Mouse (Mus musculus): ENCODE results near the gene Endod1. TPM values are rescaled to one million over a fixed set of nuclear protein-coding genes. Genes with fewer than 3 reads are reported as not detected.

Gene Endod1
- polyA plus RNA-seq, 1 experiment = 35.0 TPM

DNA sequence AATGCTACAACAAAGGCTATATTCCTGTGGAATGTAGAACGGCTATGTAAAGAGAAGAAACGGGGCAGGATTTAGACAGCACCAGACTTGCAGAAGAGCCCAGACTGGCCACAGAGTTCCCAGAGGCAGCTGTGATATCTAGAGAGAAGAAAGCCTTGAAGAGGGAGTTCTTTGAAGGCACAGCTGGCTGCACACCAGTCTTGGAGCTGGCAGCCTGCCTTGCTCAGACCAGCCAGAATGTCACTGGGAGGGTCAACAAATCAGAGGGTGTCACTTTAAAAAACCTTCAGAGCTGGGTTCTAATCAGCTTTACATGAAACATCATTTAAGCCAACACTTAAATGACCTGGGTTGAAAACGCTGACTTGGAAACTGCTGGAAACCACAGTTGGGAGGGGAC lies 42.6 kb downstream of the Endod1 start:
- Histone ChIP-seq H3K4me1 (ENCODE audit: control insufficient read depth, insufficient read depth, insufficient read length) (no peaks in the 10 kb centered on the region), H3K27ac (ENCODE audit: insufficient read depth, low read length) (no peak overlapping the region), H3K36me3 (ENCODE audit: control insufficient read depth, insufficient read depth, low read length) (no peaks in the 10 kb centered on the region; the same call in 1 of the 2 replicates), H3K4me3 (ENCODE audit: extremely low read depth, insufficient read depth, insufficient read length) (no peak overlapping the region), H3K27me3 (ENCODE audit: control insufficient read depth, insufficient read depth, low read length) (no peaks in the 10 kb centered on the region)
- DNase-seq (ENCODE audit: low read depth in 1 of 2, low spot score in 2 of 2) = no peak
- TF ChIP-seq CTCF (IDR thresholded peaks at IDR 0.05; ENCODE audit: extremely low read depth, insufficient read depth, insufficient read length, insufficient replicate concordance) = no peak
- 86% methylated on average over 3 of the region's 3 CpGs for WGBS

DNA sequence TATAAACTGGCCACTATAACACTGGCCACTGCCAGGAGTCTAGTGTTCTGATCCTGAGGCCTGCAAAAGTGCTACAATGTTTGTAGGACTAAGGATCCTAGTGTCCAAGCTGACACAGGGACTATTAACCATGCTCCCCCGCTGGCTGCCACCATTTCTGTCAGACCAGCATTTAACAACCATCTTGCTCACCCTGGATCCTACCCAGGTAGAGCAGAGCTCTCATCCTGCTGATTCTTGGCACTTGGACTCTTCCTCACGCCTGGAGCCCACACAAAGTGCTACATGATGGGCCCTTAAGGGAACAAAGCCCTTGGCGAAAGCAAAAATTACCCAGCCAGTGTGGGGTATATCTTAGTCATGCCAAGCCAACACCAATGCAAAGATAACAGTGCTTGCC lies 44.4 kb downstream of the Endod1 start:
- Histone ChIP-seq H3K27me3 (ENCODE audit: control insufficient read depth, insufficient read depth, low read length) (no peaks in the 10 kb centered on the region), H3K36me3 (ENCODE audit: control insufficient read depth, insufficient read depth, low read length) (peaks cover 2% of the 10 kb centered on the region), H3K27ac (ENCODE audit: insufficient read depth, low read length) (no peak overlapping the region), H3K4me3 (ENCODE audit: extremely low read depth, insufficient read depth, insufficient read length) (no peak overlapping the region), H3K4me1 (ENCODE audit: control insufficient read depth, insufficient read depth, insufficient read length) (no peaks in the 10 kb centered on the region)
- DNase-seq (ENCODE audit: low read depth in 1 of 2, low spot score in 2 of 2) = no peak
- TF ChIP-seq CTCF (IDR thresholded peaks at IDR 0.05; ENCODE audit: extremely low read depth, insufficient read depth, insufficient read length, insufficient replicate concordance) = no peak
- WGBS = 87% methylated on average over 3 of the region's 3 CpGs

DNA sequence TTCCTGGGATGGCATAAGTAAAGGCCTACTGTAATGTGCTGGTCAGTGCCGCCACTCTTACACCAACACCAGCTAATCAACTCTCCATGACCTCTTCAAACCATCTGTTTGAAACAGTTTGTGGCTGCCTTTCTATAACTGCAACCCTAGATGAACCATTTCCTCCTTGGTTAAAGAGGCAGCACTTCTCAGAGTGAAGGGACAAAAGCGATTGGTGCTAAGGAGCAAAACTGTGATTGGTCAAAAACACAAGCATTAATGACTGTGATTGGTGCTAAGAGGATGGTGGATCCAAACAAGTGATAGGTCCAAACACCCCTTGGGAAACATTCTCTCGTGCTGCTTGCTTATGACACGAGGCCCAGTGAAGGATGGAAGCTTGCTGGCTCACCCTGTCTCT lies 45.5 kb downstream of the Endod1 start:
- WGBS = 78% methylated on average over 4 of the region's 4 CpGs

DNA sequence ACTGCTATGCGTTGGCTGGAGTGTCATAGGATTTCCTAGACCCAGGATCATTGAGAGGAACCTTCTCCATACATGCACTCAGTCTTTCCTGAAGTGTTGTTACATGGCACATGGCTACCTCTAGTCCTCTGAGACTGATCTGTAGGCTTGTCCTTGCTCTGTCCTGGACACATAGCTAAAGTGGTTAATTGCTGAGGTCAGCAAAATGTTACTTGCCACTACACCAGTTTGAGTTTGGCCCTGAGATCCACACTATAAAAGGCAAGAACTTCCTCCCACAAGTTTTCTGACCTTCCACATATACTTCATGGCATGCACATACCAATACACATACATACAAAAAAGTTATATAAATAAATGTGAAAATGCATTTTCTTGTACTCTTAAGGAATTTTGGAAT lies 64.7 kb downstream of the Endod1 start:
- WGBS = 91% methylated on average over 1 of the region's 1 CpGs
- DNase-seq (ENCODE audit: low read depth in 1 of 2, low spot score in 2 of 2) = no peak
- no peaks in the 10 kb centered on the region for H3K4me1 ChIP-seq (ENCODE audit: control insufficient read depth, insufficient read depth, insufficient read length)
- peaks cover 26% of the 10 kb centered on the region for H3K36me3 ChIP-seq (ENCODE audit: control insufficient read depth, insufficient read depth, low read length)
- TF ChIP-seq POLR2A (IDR thresholded peaks at IDR 0.05; ENCODE audit: low read depth, low read length) (no peak), CTCF (IDR thresholded peaks at IDR 0.05; ENCODE audit: extremely low read depth, insufficient read depth, insufficient read length, insufficient replicate concordance) (no peak)
- H3K27ac ChIP-seq (ENCODE audit: insufficient read depth, low read length) = no peak overlapping the region
- H3K4me3 ChIP-seq (ENCODE audit: extremely low read depth, insufficient read depth, insufficient read length) = no peak overlapping the region
- H3K27me3 ChIP-seq (ENCODE audit: control insufficient read depth, insufficient read depth, low read length) = no peaks in the 10 kb centered on the region

More for the DNA sequence above, 45.5 kb downstream of the Endod1 start:
- no peak for TF ChIP-seq POLR2A (IDR thresholded peaks at IDR 0.05; ENCODE audit: low read depth, low read length)
- TF ChIP-seq CTCF (IDR thresholded peaks at IDR 0.05; ENCODE audit: extremely low read depth, insufficient read depth, insufficient read length, insufficient replicate concordance) = no peak
- Histone ChIP-seq H3K4me1 (ENCODE audit: control insufficient read depth, insufficient read depth, insufficient read length) (no peaks in the 10 kb centered on the region), H3K4me3 (ENCODE audit: extremely low read depth, insufficient read depth, insufficient read length) (no peak overlapping the region), H3K27ac (ENCODE audit: insufficient read depth, low read length) (no peak overlapping the region), H3K27me3 (ENCODE audit: control insufficient read depth, insufficient read depth, low read length) (no peaks in the 10 kb centered on the region), H3K36me3 (ENCODE audit: control insufficient read depth, insufficient read depth, low read length) (peaks cover 2% of the 10 kb centered on the region)
- DNase-seq (ENCODE audit: low read depth in 1 of 2, low spot score in 2 of 2) = no peak

DNA sequence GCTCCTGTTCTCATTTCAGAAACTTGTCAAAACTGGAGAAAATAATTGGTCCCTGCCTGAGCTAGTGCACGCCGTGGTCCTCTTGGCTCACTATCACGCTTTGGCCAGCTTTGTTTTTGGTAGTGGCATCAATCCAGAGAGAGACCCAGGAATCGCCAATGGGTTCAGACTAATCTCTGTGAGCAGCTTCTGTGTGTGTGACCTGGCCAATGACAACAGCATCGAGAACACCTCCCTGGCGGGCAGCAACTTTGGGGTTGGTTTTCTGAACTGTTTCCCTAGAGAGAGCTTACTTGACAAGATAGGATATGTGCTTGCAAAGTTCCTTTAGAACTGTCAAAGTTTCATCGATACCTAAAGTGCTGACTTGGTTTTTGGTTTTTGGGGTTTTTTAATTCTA lies 66.8 kb downstream of the Endod1 start:
- Histone ChIP-seq H3K27me3 (ENCODE audit: control insufficient read depth, insufficient read depth, low read length) (no peaks in the 10 kb centered on the region), H3K36me3 (ENCODE audit: control insufficient read depth, insufficient read depth, low read length) (peaks cover 26% of the 10 kb centered on the region), H3K4me3 (ENCODE audit: extremely low read depth, insufficient read depth, insufficient read length) (no peak overlapping the region), H3K27ac (ENCODE audit: insufficient read depth, low read length) (no peak overlapping the region), H3K4me1 (ENCODE audit: control insufficient read depth, insufficient read depth, insufficient read length) (no peaks in the 10 kb centered on the region)
- no peak for DNase-seq (ENCODE audit: low read depth in 1 of 2, low spot score in 2 of 2)
- 93% methylated on average over 7 of the region's 7 CpGs for WGBS
- TF ChIP-seq POLR2A (IDR thresholded peaks at IDR 0.05; ENCODE audit: low read depth, low read length) = no peak
- TF ChIP-seq CTCF (IDR thresholded peaks at IDR 0.05; ENCODE audit: extremely low read depth, insufficient read depth, insufficient read length, insufficient replicate concordance) = no peak

DNA sequence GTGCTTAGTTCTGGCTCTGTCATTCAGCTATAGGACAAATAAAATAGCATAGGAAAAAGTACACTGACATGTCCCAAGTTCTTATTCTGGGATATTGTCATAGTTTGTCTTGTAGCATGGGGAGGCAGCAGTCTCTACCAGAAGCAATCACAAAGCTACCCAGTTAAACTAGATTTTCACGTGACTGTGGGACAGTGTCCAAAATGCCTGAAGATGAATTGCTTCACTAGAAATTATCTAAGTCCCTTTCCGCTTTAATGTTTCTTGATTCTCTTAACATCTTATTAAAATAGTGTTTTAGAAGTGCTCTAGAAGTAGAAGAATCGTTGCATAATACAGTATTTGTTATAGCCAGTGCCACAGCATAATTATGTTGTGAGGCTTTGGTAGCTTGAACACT lies 67.3 kb downstream of the Endod1 start:
- H3K4me3 ChIP-seq (ENCODE audit: extremely low read depth, insufficient read depth, insufficient read length) = no peak overlapping the region
- no peak overlapping the region for H3K27ac ChIP-seq (ENCODE audit: insufficient read depth, low read length)
- peaks cover 29% of the 10 kb centered on the region for H3K36me3 ChIP-seq (ENCODE audit: control insufficient read depth, insufficient read depth, low read length)
- TF ChIP-seq CTCF (IDR thresholded peaks at IDR 0.05; ENCODE audit: extremely low read depth, insufficient read depth, insufficient read length, insufficient replicate concordance) (no peak), POLR2A (IDR thresholded peaks at IDR 0.05; ENCODE audit: low read depth, low read length) (no peak)
- H3K27me3 ChIP-seq (ENCODE audit: control insufficient read depth, insufficient read depth, low read length) = no peaks in the 10 kb centered on the region
- whole genome bisulfite sequencing = 90% methylated on average over 3 of the region's 3 CpGs
- H3K4me1 ChIP-seq (ENCODE audit: control insufficient read depth, insufficient read depth, insufficient read length) = no peaks in the 10 kb centered on the region
- DNase-seq (ENCODE audit: low read depth in 1 of 2, low spot score in 2 of 2) = no peak

DNA sequence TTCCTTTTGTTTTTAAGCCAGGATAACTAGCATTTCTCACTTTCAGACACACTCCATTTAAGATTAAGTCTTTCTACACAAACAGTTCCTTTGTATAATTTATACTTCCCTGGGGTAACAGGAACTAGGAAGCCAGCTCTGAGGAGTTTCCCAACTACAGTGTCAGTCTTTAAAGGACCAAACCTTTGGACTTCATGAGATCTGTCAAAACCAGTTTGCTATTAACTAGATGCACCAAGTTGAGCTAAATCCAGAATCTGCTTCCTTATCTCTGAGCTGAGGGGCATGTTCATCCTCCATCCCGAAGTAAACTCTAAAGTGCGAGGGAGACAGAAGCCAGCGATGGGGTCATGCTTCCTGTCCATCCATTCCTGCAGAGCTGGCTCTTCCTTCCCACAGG lies 74.0 kb downstream of the Endod1 start:
- DNase-seq (ENCODE audit: low read depth in 1 of 2, low spot score in 2 of 2) = no peak
- 92% methylated on average over 3 of the region's 3 CpGs for WGBS
- peaks cover 3% of the 10 kb centered on the region for H3K4me1 ChIP-seq (ENCODE audit: control insufficient read depth, insufficient read depth, insufficient read length)
- H3K4me3 ChIP-seq (ENCODE audit: extremely low read depth, insufficient read depth, insufficient read length) = no peak overlapping the region
- H3K27me3 ChIP-seq (ENCODE audit: control insufficient read depth, insufficient read depth, low read length) = no peaks in the 10 kb centered on the region
- no peak overlapping the region for H3K27ac ChIP-seq (ENCODE audit: insufficient read depth, low read length)
- peaks cover 21% of the 10 kb centered on the region for H3K36me3 ChIP-seq (ENCODE audit: control insufficient read depth, insufficient read depth, low read length)
- TF ChIP-seq POLR2A (IDR thresholded peaks at IDR 0.05; ENCODE audit: low read depth, low read length) (no peak), CTCF (IDR thresholded peaks at IDR 0.05; ENCODE audit: extremely low read depth, insufficient read depth, insufficient read length, insufficient replicate concordance) (no peak)
